Mouse (Mus musculus) natural killer cell, adult 2 months (primary cell): ENCODE data around the gene Zfp791.
A peak's percentile ranks its signal among the peaks of the same experiment; 100 is the strongest.
"Not testable (repeated sequence)": the region's sequence is repeated elsewhere in the genome, so short reads cannot be mapped to it uniquely, and the experiment has no call there.

Source experiments
- DNase-seq, 2 experiments: peaks; one replicate each; pipeline ENCODE4 v3.0.0; 2022; ENCODE audit warnings: low spot score in 2 of 2

Zfp791 gene

DNA sequence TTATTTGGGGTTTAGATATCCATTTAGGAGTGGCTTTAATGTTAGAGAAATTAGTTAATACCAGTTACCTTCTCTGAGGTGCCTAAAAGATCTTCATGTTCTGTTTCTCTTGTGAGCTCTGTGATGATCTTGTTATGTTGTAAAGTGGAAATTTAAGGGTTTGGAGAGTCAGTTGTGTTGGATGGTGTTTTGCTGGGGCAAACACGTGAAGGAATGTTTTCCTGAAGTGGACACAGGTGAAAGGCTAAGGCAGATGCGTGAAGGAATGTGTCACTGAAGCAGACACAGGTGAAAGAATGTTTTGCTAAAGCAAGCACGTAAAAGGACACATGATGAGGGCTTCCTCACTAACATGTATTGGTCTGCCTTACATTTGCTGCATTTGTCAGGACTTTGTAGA is at the start of gene Zfp791:
Zfp791 (minus strand) TSS at position 101 of the 400 bp plus-strand sequence.
- no peak for DNase-seq

DNA sequence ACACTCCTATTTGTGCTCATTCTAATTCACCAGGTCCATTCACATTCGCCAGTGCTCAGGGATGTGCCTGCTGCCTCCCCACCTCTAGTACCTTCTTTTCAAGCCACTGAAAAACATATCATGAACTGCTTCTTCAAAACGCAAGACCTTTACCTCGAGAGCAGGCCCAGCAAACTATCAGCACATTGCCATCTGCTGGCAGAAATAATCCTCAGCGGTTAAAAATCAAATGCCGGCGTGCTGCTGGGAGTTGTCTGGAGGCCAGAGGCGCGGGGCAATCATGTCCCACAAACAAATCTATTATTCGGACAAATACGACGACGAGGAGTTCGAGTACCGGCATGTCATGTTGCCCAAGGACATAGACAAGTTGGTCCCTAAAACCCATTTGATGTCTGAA is 48.4 kb upstream of the Zfp791 start:
- DNase-seq: peak in 1 of 2 experiments; percentile 16

DNA sequence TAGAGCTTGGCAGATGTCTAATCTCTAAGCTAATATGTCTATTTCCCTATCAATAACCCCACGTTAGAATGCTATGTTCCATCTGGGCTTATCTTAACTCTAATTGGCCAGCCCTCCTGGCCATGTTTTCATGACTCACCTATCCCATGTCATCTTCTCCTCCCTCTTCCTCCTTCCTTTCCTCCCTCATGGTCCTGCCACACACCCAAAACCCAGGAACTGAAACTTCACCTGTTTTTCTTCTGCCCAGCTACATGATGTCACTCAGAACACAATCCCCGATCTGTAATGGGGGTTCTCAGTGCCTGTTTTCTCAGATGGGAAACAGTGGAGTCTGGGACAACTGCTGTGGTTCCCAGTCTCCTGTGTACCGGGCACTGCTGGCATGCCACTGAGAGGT is 28.7 kb upstream of the Zfp791 start, which contains the start of gene Cks1brt:
Cks1brt (plus strand) TSS at position 301 of the 400 bp plus-strand sequence.
- no peak for DNase-seq

DNA sequence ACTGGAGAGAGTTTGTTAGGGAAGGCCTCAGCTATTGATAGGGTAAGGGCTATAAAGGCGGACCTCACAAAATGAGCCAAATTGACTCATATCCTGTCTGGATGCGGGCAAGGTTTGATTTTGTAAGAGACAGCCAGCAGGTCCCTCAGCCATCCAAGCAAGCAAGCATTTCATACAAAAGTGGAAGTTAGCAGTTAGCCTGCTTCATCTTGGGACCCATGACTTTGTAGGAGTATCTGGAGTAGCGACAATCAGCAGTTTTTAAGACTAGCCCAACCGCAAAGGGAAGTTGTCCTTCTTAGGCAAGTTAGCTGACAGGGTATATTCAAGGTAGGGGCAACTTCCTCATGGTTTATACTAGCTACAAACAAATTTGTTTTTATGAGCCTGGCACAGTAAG is 19.6 kb upstream of the Zfp791 start:
- DNase-seq: no peak

DNA sequence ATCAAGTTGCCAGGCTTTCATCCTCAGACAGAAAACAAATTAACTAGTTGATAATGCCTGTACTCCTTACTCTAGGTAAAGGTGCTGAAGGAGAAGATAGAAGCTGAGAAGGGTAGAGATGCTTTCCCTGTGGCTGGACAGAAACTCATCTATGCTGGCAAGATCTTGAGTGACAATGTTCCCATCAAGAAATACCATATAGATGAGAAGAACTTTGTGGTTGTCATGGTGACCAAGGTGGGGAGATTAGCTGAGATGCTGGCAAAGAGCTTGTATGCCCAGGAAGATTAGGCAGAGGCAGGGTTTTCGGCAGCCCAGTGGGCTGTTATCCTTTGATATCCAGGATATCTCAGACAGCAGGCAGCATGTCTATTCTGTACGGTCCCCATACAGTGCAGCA is 12.8 kb upstream of the Zfp791 start:
- DNase-seq: not testable (repeated sequence)

DNA sequence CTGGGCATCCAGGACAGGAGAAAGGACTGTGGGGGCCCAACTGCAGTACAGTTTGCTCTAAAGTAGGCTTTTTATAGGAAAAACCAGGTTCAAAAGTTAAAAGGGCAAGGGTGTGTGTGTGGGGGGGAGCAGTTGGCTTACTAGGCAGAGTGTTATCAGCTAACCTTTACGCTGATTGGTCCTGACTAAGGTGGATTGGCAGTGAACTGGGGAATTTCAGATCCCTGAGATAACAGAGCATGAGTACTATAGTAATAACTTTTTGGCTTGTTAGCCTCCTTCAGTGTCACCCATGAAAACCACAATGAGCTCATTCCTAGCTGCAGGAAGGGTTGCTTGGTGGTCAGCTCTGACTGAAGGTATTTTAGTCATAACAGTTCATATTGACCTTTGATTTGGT is 9.4 kb upstream of the Zfp791 start:
- DNase-seq: no peak

DNA sequence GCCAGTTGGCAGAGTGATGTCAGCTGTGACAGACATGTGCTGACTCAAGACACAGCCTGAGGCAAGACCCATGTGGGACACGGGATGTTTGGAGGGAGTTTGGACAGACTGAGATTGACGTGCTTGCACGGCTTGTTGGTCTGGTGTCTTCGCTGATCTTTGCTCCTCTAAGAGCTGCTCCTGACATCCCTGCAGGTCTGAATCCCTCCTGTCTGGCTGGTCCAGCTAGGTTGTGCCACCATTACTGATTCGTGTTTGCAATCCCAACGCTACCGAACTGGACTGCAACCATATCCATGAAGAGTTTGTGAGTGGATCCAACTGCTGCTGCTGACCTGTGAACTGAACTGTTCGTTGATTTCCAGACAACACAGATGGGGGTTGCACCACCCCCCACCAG is 796 bp upstream of the Zfp791 start:
- no peak for DNase-seq

DNA sequence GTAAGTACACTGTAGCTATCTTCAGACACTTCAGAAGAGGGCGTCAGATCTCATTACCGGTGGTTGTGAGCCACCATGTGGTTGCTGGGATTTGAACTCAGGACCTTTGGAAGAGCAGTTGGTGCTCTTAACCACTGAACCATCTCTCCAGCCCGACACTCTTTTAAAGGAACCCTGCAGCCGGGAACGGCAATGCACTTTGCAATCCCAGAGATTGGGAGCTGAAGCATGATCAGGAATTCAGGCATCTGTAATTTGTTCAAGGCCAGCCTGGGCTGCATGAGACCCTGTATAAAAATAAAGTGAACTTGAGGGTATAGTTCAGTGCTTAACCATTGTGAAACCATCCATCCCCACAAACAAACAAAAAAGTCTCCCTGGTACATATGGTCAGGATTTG is 2.6 kb downstream of the Zfp791 start:
- not testable (repeated sequence) for DNase-seq

DNA sequence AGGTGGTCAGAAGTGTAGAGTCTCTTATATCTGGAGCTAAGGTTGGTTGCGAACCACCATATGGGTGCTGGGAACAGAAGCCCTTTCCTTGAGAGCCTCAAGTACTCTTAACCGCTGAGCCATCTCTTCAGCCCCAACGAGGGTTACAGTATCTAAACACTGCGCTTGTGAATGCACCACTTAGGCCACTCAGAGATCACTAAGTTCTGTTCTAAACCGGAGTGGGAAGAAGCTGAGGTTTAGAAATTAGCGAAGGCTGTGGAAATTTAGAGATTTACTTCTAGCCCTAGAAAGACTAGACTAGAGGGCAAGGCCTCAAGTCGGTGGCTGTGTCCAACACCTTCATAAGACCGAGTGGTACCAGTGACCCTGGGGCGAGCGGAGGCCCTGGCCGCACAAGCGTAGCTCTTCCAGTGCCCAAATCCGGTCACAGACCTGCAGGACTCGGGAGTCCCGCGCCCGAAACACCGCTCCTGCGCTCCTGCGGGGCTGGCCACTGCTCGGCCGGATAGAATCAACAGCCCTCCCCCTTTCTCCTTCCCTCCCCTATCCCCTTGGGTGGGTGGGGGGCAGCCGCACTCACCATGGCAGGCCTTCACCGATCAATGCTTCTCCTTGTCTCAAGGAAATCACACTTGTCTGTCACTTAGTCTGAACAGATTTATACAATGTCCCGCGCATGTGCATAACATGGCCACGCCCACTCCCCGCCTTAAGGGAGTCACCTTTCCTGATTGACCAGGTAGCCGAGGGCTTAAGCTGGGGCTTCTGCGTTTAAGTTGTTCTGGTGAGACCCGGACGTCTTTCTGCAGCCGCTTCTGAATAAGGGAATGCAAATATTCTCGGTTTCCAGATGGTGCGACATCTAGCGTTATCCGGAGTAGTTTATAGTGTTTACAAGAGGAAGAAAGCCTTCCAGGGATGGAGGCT is 3.6 kb downstream of the Zfp791 start:
- DNase-seq: peak; percentile 30 to 42

DNA sequence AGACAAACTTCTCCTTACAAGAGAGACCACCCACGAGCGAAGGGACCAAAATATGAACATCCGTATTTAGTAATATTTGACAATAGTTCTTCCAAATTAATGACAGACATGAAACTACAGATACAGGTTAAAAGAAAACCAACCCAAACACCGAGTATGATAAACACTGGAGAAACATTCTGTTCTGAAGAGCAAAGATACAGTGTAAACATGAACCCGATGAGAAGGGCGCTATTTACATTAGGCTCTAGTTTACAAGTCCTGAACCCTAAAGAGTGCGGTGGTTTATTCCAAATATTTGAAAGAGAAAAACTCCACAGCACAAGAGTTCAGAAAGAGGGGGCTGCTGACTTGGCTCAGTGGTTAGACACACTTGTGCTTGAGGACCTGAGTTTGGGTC is 5.9 kb downstream of the Zfp791 start:
- DNase-seq: no peak

DNA sequence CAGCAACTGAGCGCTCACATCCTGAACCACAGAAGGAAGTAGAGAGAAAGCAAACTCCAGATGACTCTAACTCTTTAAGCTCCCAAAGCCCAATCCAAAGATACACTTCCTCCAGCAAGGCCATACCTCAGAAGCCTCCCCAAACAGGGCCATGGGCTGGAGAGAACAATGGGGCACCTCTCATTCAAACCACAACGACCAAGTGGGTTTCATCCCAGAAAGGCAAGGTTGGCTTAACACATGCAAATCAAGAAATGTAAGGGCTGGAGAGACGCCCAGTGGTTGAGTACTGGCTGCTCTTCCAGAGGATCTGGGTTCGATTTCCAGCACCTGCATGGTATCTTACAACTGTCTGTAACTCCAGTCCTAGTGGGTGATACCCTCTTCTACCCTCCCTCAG is 7.4 kb downstream of the Zfp791 start:
- DNase-seq: no peak

DNA sequence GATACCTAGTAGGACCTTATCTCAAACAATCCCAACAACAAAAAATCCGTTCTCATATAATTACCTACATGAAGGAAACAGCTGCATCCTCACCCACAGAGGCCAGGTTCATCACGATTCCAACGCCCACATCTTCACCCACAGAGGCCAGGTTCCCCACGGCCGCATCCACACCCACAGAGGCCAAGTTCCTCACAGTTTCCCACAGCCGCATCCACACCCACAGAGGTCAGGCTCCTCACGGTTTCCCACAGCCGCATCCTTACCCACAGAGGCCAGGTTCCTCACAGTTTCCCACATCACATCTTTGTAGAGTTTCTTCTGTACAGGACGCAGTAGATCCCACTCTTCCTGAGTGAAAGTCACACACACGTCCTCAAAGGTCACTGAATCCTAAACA is 9.7 kb downstream of the Zfp791 start:
- no peak for DNase-seq

DNA sequence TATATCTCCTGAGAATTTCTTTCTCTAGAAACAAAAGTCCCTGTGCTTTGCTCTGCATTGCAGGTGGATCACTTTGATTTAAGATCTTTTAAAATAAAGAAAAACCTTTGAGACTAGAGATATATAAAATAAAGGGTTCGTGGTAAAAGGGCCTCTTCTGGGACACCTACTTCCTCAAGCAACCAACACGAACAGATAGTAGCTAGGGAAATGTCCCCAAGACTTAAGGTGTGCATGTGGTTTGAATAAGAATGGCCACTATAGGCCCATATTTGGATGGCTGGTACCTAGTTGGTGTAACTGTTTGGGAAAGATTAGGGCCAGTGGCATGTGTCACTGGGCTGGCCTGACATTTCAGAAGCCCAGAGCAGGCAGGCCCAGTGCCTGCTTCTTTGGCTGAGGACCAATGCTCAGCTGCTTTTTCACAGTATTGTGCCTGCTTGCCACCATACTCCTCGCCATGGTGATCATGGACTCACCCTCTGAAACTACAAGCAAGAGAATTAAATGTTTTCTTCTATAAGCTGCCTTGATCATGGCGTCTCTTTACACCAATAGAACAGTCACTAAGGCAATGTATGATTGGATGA is 22.7 kb downstream of the Zfp791 start:
- DNase-seq: no peak

DNA sequence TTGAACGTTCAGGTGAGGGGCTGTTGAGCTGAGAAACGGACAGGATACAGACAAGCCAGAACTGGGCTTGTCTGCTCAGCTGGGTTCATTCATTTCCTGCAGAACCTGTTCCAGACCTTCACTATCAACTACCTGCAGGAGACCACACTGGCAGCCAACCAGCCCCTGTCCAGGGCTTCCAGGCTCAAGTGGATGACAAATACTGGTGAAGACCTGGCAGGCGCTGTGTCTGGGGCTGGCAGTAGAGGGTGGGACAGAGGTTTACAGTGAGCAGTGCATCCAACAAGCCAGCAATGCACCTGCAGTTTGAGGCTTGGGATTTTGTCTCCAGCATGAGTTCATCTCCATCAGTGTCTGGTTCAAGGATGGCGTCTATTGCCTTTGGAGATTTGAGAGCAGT is 26.0 kb downstream of the Zfp791 start:
- no peak for DNase-seq

DNA sequence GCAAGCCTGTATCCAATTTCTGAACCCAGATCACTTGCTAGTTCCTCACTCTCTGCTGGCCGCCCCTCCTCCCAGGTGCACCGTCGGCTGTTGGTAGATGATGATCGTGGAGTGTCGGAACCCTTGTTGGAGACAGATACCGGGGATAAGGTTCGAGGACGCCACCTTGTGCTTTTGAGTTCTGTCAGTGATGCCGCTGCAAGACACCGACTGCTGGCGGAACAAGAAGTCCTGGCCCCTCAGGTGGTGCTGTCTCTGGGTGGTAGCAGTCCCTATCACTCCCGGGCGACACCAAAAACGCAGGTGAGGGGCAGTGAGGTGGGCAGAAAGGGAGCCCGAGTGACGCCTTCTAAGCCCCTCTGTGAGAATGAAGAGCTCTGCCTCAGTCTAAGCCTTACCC is 26.7 kb downstream of the Zfp791 start:
- no peak for DNase-seq

DNA sequence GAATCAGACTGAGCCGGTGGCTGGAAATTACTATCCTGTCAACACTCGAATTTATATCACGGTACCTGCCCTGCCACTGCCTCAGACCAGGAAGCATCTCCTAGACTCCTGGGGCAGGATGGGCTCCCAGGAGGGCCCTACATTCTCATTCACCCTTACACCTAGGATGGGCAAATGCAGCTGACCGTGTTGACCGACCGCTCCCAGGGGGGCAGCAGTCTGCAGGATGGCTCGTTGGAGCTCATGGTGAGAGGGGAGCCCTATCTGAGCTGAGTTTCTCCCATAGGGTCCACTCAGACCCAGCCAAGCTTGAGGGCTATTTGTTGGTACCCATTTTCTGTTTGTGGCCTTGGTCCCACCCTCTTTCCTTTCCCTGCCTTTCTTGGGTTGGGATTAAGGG is 27.3 kb downstream of the Zfp791 start:
- no peak for DNase-seq

DNA sequence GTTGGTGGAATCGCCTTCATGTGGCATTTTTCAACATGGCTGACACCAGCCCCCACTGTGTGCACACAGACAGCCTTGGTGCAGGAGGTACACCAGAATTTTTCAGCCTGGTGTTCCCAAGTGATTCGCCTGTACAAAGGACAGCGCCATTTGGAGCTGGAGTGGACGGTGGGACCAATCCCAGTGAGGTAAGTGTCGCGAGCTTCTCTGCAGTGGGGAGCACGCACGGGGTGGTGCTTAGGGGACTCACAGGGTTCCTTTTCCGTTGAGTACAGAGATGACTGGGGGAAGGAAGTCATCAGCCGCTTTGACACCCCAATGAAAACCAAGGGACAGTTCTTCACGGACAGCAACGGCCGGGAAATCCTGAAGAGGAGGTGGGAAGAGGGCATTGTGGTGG is 27.8 kb downstream of the Zfp791 start:
- no peak for DNase-seq

DNA sequence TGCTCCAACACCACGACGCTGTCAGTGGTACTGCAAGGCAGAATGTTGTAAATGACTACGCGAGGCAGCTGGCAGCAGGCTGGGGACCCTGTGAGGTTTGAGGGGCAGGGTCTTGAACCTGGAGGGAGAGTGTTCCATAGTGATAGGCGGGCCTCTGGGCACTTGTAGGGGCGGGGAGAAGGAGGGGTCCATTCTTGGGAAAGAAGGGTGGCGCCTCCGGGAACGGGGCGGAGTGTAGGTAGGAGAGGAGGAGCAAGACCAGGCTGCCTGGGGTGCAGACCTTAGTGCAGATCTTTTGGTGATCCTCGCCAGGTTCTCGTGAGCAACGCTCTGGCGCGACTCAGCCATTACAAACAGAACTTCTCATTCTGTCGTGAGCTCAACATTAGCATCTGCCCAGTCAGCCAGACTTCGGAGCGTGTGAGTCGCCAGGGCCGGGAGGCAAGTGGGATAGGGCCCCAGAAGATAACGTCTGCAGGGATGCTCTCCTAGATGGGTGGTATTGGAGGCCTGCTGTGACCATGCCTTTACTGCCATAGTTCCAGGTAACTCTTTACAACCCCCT is 31.3 kb downstream of the Zfp791 start:
- DNase-seq: no peak

DNA sequence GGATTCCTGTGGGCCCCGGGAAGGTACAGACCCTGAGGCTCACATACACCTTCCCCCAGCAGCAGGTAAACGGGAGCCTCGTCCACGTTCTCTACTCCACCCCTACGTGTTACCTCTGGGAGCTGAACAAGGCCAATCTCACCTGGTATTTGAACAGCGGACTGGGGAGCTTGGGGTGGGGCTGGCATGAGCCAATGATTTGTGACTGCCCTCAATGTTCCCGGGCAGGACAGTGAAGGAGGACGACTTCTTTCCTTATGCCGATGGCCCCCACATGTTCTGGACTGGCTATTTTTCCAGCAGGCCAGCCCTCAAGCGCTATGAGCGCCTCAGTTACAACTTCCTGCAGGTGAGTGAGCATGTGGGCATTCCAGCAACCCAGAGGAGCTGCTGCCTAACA is 32.0 kb downstream of the Zfp791 start:
- DNase-seq: no peak

DNA sequence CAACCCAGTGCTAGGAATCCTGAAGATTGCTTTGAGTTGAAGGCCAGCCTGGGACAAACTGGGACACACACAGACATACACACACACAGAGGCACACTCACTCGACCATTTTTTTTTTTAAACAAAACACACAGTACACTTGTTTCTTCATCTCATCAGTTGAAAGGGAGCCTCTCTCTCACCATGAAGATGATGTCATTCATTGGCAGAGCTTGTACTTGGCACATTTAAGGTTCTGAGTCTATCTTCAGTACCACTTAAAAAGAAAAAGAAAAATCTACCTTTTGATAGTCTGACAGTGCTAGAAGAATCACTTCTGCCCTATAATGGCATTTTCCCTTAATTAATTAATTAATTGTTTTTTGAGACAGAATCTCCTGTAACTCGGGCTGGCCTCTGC is 34.1 kb downstream of the Zfp791 start:
- DNase-seq: no peak

DNA sequence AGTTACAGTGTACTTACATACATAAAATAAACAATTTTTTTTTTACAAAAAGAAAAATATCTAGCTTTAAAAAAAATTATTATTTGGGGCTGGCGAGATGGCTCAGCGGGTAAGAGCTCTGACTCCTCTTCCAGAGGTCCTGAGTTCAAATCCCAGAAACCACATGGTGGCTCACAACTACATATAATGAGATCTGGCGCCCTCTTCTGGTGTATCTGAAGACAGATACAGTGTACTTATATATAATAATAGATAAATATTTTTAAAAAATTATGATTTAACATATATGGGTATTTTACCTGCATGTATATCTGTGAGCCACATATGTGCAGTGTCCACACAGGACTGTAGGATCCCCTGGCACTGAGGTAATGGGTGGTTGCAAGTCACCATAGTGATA is 36.7 kb downstream of the Zfp791 start:
- no peak for DNase-seq

DNA sequence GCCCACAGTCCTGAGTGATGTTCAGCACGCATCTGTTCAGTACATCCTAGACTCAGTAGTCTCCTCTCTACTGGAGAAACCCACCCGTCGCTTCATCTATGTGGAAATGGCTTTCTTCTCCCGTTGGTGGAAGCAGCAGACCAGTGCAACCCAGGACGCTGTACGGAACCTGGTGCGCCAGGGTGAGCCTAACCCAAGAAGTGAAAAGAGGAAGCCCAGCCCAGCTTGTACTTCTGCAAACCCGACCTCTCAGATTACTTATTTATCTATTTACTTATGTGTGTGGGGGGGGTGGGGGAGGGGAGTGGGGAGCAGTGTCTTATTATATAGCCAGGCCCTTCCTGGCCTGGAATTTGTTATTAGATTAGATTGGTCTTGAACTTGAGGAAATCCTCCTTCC is 38.3 kb downstream of the Zfp791 start:
- peak in 1 of 2 experiments; percentile 55 for DNase-seq
